Mouse (Mus musculus): ENCODE results near the gene Kmt2e. TPM values are rescaled to one million over a fixed set of nuclear protein-coding genes. Genes with fewer than 3 reads are reported as not detected.

Gene Kmt2e
- polyA plus RNA-seq, 1 experiment from 2014 or later = 65.2 TPM

DNA sequence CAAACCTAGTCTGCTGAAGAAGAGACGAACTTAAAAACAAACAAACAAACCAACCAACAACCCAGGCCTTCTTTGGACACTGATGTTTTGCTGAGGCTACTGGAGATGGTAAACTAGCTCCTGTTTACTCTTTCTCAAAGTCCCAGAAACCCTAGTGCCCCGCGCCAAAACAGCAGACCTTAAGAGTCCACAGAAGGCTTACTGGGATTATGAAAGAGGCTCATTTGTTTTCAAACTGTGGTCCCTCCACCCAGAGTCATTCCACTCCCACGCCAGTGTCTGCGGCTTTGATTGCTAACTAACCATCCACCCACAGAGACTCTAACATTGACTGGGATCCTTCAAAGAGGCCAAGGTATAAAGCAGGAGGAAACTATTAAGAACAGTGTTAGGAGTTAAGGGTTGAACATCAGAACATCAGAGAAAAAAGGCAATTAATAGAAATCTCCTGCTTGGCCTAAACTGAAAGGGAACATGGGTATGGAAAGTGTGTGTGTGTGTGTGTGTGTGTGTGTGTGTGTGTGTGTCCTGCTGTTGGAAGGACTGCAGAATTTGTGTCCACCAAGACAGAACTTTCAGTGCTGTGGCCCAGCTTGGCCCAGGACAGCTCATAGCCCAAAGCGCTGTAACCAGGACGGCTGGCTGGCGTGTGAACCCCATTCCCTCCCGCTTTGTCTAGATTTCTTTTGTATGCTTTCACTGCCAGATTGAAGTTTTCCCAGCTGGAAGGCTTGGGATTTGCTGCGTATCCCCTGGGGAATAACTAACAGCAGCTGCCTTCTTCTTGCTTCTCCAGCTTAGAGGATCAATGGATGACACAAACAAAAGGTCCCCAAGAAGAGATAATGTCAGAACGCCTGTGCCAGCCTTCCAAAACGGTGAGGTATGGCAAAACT lies 20.4 kb upstream of the Kmt2e start:
- ATAC-seq (replicated peaks; ENCODE audit: insufficient number of reproducible peaks, low FRiP score, low TSS enrichment) = no peak
- H3K9ac ChIP-seq (ENCODE audit: low read depth, low read length) = no peak overlapping the region
- H3K36me3 ChIP-seq (ENCODE audit: control insufficient read depth, insufficient read depth, low read length) = peaks cover 2% of the 10 kb centered on the region; the same call in 1 of the 2 replicates
- WGBS (ENCODE audit: insufficient replicate concordance) = 66% methylated on average over 12 of the region's 12 CpGs
- H3K4me1 ChIP-seq (ENCODE audit: control insufficient read depth, insufficient read depth, low read length) = peaks cover 63% of the 10 kb centered on the region
- no peaks in the 10 kb centered on the region for H3K27me3 ChIP-seq (ENCODE audit: control insufficient read depth, insufficient read depth, low read length)
- H3K9me3 ChIP-seq (replicated peaks; ENCODE audit: control insufficient read depth, low read length) = no peaks in the 10 kb centered on the region
- no peak overlapping the region for H3K4me3 ChIP-seq (ENCODE audit: low read depth, low read length)
- no peak overlapping the region for H3K27ac ChIP-seq (ENCODE audit: low read depth, low read length)
- no peak overlapping the region for H3K4me2 ChIP-seq

DNA sequence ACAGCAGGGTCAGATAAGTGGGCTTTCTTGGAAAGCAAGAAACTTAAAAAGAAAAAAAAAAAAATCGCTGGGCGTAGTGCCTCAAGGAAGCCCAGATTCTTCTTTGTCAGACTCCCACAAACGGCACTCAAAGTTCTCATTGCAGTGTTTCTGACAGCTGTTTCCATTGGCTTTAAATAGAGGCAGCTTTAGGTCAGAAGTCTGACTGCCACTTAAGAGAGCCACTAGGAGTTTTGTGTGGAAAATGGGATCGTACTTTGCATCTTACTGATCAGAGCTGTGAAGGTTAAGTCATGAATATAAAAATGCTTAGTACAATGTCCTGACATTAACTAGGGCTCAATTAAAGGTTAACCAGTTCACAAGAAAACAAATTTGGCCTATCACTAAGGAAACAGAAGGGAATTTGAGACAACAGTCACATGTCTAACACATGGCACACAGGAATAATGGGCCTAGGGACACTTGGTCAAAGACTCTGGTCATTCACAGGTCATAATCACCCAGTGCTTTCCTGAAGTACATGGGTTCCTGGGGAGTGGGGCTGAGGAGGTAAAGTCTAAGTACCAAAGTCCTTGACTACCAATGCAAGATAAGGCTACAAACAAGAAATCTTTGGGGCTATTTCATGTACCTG lies 19.6 kb upstream of the Kmt2e start:
- ATAC-seq (replicated peaks; ENCODE audit: insufficient number of reproducible peaks, low FRiP score, low TSS enrichment) = no peak
- no peaks in the 10 kb centered on the region for H3K27me3 ChIP-seq (ENCODE audit: control insufficient read depth, insufficient read depth, low read length)
- H3K4me1 ChIP-seq (ENCODE audit: control insufficient read depth, insufficient read depth, low read length) = peaks cover 71% of the 10 kb centered on the region
- peaks cover 2% of the 10 kb centered on the region; the same call in 1 of the 2 replicates for H3K36me3 ChIP-seq (ENCODE audit: control insufficient read depth, insufficient read depth, low read length)
- no peak overlapping the region for H3K4me3 ChIP-seq (ENCODE audit: low read depth, low read length)
- WGBS (ENCODE audit: insufficient replicate concordance) = 49% methylated on average over 4 of the region's 4 CpGs
- H3K27ac ChIP-seq (ENCODE audit: low read depth, low read length) = 0 out of 2 replicates have a peak overlapping the region, but pooled peaks have one; percentile 6
- 0 out of 2 replicates have a peak overlapping the region, but pooled peaks have one; percentile 9 for H3K4me2 ChIP-seq
- no peak overlapping the region for H3K9ac ChIP-seq (ENCODE audit: low read depth, low read length)
- H3K9me3 ChIP-seq (replicated peaks; ENCODE audit: control insufficient read depth, low read length) = no peaks in the 10 kb centered on the region

DNA sequence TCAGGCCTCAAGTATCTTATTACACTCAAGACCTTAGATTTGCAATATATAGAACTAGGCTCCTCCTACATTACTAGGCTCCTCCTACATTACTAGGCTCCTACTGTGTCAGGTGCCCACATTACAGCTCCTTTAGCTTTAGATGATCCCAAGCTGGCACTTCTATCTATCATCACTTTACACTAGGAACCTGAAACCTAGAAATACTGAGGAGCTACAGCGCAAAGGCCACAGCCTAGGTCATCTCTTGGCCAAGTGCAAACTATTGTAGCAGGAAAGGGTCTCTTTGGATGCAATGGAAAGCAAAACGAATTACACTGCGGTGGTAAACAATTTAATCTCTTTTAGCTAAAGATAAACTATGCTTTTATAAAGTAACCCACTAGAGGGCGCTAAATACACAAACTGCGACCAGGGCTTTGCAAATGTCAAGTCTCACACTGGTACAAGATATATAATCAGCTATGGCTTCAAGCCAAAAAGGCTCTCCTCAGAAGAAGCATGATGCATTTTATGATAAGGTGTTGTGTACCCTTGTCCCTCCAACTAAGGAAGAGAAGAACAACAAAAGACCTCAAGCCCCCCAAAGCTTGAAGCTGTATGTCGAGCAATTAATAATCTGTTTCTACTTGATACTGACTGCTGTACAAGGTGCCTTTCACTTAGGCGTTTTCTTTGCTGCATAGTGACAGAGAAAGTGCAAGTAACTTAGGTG lies 18.5 kb upstream of the Kmt2e start:
- Histone ChIP-seq H3K4me1 (ENCODE audit: control insufficient read depth, insufficient read depth, low read length) (peaks cover 69% of the 10 kb centered on the region), H3K27me3 (ENCODE audit: control insufficient read depth, insufficient read depth, low read length) (no peaks in the 10 kb centered on the region), H3K4me3 (ENCODE audit: low read depth, low read length) (no peak overlapping the region), H3K27ac (ENCODE audit: low read depth, low read length) (no peak overlapping the region; the same call in 1 of the 2 replicates), H3K4me2 (no peak overlapping the region), H3K9ac (ENCODE audit: low read depth, low read length) (no peak overlapping the region), H3K36me3 (ENCODE audit: control insufficient read depth, insufficient read depth, low read length) (no peaks in the 10 kb centered on the region), H3K9me3 (replicated peaks; ENCODE audit: control insufficient read depth, low read length) (no peaks in the 10 kb centered on the region)
- WGBS (ENCODE audit: insufficient replicate concordance) = 21% methylated on average over 7 of the region's 7 CpGs
- ATAC-seq (replicated peaks; ENCODE audit: insufficient number of reproducible peaks, low FRiP score, low TSS enrichment) = no peak

DNA sequence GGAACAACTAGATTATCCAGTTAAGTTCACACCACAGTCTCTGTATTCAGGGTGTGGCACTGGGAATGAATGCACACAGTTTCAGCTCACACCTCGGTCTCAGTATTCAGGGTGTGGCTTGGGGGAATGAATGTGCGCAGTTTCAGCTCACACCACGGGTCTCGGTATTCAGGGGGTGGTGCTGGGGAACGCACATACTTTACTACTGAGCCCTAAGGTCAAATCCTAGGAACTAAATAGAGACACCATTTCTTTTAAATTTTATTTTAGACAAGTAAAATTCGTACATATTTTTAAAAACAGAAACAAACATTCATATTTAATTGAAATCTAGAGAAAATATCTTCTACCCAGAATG lies 18.0 kb upstream of the Kmt2e start:
- Histone ChIP-seq H3K4me1 (ENCODE audit: control insufficient read depth, insufficient read depth, low read length) (peaks cover 65% of the 10 kb centered on the region), H3K9ac (ENCODE audit: low read depth, low read length) (no peak overlapping the region), H3K9me3 (replicated peaks; ENCODE audit: control insufficient read depth, low read length) (no peaks in the 10 kb centered on the region), H3K27ac (ENCODE audit: low read depth, low read length) (no peak overlapping the region; the same call in 1 of the 2 replicates), H3K36me3 (ENCODE audit: control insufficient read depth, insufficient read depth, low read length) (no peaks in the 10 kb centered on the region), H3K27me3 (ENCODE audit: control insufficient read depth, insufficient read depth, low read length) (no peaks in the 10 kb centered on the region), H3K4me3 (ENCODE audit: low read depth, low read length) (no peak overlapping the region), H3K4me2 (no peak overlapping the region)
- ATAC-seq (replicated peaks; ENCODE audit: insufficient number of reproducible peaks, low FRiP score, low TSS enrichment) = no peak
- 53% methylated on average over 6 of the region's 6 CpGs for WGBS (ENCODE audit: insufficient replicate concordance)

DNA sequence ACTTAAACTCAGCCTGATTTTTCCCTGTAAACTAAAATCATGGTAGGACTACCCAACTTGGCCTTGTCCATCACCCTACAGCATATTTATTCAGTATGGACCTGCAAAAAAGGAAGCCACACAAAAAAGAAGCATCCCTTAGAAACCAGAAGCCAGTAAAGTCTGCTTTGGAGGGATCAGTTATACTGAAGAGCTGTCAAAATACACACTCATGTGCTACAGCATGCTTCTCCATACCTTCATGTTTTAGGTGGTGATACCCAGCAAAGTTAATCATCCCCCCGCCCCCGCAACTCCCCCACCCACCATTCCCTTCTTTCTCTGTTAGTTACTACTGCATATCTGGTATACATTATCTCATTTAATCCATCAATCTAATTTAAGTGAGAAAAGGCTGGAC lies 16.5 kb upstream of the Kmt2e start:
- 58% methylated on average over 2 of the region's 2 CpGs for WGBS (ENCODE audit: insufficient replicate concordance)
- no peak for ATAC-seq (replicated peaks; ENCODE audit: insufficient number of reproducible peaks, low FRiP score, low TSS enrichment)
- Histone ChIP-seq H3K9me3 (replicated peaks; ENCODE audit: control insufficient read depth, low read length) (no peaks in the 10 kb centered on the region), H3K4me1 (ENCODE audit: control insufficient read depth, insufficient read depth, low read length) (peaks cover 59% of the 10 kb centered on the region), H3K4me3 (ENCODE audit: low read depth, low read length) (peak overlapping the region; percentile 53), H3K4me2 (peak overlapping the region; percentile 83), H3K27ac (ENCODE audit: low read depth, low read length) (peak overlapping the region; percentile 83), H3K9ac (ENCODE audit: low read depth, low read length) (peak overlapping the region; percentile 69), H3K27me3 (ENCODE audit: control insufficient read depth, insufficient read depth, low read length) (no peaks in the 10 kb centered on the region), H3K36me3 (ENCODE audit: control insufficient read depth, insufficient read depth, low read length) (0 out of 2 replicates have a peak, but pooled peaks cover 2% of the 10 kb centered on the region)

DNA sequence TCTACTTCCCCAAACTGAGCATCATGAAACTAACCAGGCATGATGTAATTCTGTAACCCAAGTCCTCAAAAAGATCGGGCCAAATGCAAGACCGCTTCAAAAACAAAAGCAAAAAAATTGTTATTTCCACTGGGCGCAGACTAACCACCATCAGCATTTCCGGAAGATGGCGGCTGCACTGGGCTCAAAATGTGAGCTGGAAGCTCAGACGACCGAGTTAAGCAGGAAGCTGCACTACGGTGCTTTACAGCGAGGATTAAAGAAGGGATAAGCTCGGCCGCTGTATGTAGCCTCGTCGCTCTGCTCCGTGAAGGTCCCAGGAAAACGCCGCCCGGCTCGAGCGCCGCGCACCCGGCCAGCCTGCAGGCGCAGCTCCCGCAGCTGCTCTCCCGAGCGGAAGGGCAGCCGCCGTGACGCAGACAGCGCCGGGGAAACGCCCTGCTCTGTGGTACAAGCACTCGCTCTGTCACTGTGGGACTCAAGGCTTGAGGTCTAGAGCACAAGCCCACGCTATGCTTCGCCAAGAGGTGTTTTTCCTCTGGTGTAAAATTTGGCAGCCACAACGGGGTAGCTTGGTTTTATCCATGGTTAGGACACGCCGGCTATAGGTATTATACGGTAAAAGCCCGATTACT lies 16.0 kb upstream of the Kmt2e start:
- Histone ChIP-seq H3K9ac (ENCODE audit: low read depth, low read length) (peak overlapping the region; percentile 69), H3K4me3 (ENCODE audit: low read depth, low read length) (peak overlapping the region; percentile 53), H3K9me3 (replicated peaks; ENCODE audit: control insufficient read depth, low read length) (no peaks in the 10 kb centered on the region), H3K27me3 (ENCODE audit: control insufficient read depth, insufficient read depth, low read length) (no peaks in the 10 kb centered on the region), H3K4me1 (ENCODE audit: control insufficient read depth, insufficient read depth, low read length) (peaks cover 54% of the 10 kb centered on the region), H3K27ac (ENCODE audit: low read depth, low read length) (peak overlapping the region; percentile 83), H3K4me2 (peak overlapping the region; percentile 83), H3K36me3 (ENCODE audit: control insufficient read depth, insufficient read depth, low read length) (0 out of 2 replicates have a peak, but pooled peaks cover 5% of the 10 kb centered on the region)
- peak; percentile 80 for ATAC-seq (replicated peaks; ENCODE audit: insufficient number of reproducible peaks, low FRiP score, low TSS enrichment)
- WGBS (ENCODE audit: insufficient replicate concordance) = under 1% methylated on average over 40 of the region's 40 CpGs

DNA sequence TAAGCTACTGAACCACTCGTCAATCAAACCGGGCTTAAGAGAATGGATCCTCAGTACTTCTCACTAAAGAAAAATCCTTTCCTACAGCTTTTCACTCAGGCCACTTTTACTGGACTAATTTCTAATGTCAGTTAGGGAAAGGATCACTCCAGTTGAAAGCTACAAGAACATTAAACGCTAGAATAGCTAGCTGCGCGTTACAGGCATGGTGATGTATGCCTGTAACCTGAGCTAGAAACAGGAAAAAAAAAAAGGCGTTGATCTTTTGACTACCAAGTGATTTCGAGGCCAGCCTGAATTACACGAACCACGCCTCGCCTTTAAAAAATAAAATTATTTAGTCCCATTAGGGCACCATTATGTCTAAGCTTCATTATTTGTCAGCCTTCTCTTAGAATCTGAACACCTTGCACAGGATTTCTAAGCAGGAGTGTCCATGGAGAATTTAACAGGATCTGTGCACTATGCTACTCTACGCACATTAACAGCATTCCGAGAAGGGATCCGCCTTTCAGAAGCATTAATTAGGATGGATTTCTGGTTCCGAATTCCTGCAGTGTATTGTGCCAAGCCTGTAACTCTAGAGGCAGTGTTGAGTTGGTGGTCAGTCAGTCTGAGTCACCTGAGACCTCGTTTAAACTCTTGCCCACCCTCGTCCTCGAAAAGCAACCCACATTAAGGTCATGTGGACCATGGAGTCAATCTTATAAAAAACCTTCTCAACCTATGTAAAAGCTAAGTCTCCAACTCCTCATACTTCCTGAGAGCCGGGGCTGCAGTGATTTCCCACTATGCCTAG lies 15.2 kb upstream of the Kmt2e start:
- Histone ChIP-seq H3K27me3 (ENCODE audit: control insufficient read depth, insufficient read depth, low read length) (no peaks in the 10 kb centered on the region), H3K27ac (ENCODE audit: low read depth, low read length) (peak overlapping the region; percentile 83), H3K9me3 (replicated peaks; ENCODE audit: control insufficient read depth, low read length) (no peaks in the 10 kb centered on the region), H3K4me3 (ENCODE audit: low read depth, low read length) (peak overlapping the region; percentile 53), H3K4me2 (peak overlapping the region; percentile 83), H3K9ac (ENCODE audit: low read depth, low read length) (peak overlapping the region; percentile 69), H3K4me1 (ENCODE audit: control insufficient read depth, insufficient read depth, low read length) (peaks cover 47% of the 10 kb centered on the region), H3K36me3 (ENCODE audit: control insufficient read depth, insufficient read depth, low read length) (0 out of 2 replicates have a peak, but pooled peaks cover 5% of the 10 kb centered on the region)
- no peak for ATAC-seq (replicated peaks; ENCODE audit: insufficient number of reproducible peaks, low FRiP score, low TSS enrichment)
- WGBS (ENCODE audit: insufficient replicate concordance) = 6% methylated on average over 18 of the region's 18 CpGs
